Mouse (Mus musculus) bone marrow macrophage, adult 2 months (primary cell): Measurements from ENCODE around the gene Adgra1.

Experiments used
- CTCF ChIP-seq: IDR thresholded peaks from 2 replicates; pipeline ENCODE4 v1.5.1; 2012; ENCODE audit warnings: low read depth, mild to moderate bottlenecking, low read length, moderate library complexity
- POLR2A ChIP-seq: IDR thresholded peaks from 2 replicates; pipeline ENCODE4 v1.6.1; 2012; ENCODE audit warnings: mild to moderate bottlenecking, low read depth, low read length, borderline replicate concordance

- TF ChIP-seq CTCF, result no peak
- TF ChIP-seq POLR2A, result no peak
Measured at GRCm38 (mm10) chr7:139842397-139842796, 8.4 kb downstream of the Adgra1 start.
